Mouse (Mus musculus) cerebellum, adult 11 months (tissue): ENCODE results near the gene Kcnk2.
"Not testable (repeated sequence)": the region's sequence is repeated elsewhere in the genome, so short reads cannot be mapped to it uniquely, and the experiment has no call there.

Source experiments
- DNase-seq: peaks from one replicate; pipeline ENCODE4 v3.0.0; 2022

Kcnk2 gene

DNA sequence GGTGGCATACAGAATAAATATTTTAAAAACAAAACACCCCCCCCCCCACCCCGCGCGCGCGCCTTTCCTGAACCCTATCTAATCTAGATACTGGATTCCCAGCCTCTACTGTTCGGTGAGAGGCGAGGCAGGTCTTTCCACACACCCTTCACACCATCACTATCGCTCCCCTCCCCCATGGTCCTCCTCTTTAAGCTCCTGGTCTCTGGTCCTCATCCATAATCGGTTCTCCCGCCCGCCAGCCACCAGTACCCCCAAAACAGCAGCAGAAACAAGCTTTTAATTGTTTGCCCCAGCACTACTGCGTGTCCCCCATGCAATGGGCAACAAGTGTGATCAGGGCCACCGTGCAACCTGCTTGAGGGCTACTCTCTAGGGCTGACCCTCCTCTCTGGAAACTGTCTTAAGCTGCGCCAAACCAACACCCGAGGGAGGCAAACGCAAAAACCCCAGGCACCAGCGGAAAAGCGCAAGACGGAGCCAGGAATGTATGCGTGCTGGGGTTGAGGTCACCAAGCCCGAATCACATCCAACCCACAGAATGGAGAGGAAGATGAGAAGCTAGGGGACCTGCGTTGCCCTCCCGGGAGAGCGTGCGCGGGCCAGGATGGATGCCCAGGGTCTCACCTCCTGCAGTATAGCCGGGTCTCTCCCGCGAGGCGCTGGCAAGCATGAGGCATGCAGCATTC lies 59.5 kb downstream of the Kcnk2 start:
- no peak for DNase-seq

DNA sequence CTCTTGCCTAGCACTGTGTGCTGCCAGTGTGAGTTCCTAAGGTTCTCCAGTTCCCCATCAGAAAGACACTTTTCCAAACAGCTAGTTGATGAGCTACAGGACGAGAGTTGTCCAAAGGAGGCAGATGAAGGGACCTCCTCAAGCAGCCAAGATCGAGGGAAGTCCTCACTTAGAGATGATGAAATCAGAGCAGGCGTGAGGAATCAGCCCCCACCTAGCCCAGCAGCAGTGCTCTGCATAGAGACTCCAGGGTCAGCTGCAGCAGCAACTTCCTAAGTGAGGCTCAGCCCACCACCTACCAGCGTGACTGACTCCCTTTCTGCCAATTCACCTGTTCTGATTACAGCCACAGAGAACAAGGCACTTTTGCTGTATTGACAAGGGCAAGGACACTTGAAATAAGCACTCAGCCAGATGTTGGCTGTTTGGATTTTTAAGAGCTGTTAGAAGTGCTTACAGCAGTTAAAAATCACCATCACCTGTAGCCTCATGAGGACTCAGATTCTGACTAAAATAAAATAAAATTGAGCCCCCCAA lies 60.6 kb downstream of the Kcnk2 start:
- no peak for DNase-seq

DNA sequence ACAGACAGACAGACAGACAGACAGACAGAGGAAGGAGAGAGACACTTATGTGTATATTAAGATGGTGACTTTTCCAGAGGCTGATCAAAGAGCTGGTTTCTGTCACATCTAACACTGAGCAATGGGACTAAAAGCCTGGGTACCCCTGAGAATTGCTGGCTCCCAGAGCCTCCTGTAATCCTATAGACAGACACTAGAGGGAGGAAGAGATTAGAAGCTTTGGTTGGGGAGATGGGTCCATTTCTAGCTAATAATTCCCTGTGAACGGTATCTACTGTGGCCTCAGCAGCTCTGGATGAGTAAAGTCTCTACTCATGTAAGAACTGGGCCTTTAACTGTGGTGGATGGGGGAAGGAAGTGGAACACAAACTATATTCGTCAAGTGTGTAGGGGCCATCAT lies 86.2 kb downstream of the Kcnk2 start:
- DNase-seq, result no peak

DNA sequence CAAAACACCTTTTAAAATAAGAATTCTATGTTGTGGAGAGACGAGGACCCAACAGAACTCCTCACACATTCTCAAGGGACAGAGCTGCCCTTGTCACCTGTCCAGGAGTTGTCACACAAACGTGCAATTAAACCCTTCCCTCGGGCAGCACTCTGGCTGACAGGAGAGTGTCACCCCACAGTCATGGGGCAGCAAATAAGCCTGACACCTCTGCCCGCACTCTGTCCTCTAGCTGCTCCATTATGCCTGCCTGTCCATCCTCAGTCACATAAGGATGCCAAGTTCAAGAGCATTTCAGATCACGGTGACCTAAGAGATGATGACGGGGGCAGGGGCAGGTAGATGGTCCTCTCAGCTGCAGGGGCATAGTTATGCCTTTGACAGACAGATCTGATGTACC lies 87.6 kb downstream of the Kcnk2 start:
- no peak for DNase-seq

DNA sequence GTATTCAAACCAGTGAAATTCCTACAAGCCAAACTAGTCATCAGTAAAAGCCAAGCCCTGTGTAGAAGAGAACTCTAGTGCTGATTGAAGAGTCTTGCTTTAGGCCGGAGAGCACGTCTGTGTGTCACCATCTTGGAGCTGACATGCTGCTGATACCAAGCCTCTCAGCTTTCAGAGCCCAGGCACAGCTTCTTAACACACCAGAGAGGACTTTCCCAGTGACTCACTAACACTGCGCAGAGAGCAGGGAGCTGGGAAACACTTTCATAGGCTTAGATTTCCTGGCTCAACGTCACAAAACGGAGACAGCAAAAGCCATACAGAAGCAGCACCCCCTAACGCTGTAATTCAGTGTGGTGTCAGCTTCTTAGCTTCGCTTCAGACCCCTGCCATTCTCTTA lies 88.3 kb downstream of the Kcnk2 start:
- DNase-seq, result no peak

DNA sequence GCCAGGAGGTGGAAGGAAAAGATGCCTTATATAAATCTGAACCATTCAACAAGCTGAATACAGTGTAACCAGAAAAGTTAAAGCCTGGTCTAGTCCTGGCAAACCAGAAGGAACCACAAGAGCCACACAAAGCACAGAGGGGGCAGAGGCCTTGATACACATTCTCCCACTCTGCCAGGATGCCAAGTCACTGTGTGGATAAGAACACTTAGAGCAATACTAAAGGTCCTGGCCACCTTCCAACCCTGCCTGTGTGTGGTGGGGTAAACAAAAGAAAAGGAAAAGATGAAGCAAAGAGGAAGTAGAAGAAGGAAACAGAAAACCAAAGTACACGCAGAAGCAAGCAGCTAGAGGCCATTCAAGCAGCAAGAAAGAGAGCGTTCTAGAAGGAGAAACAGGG lies 91.9 kb downstream of the Kcnk2 start:
- no peak for DNase-seq

DNA sequence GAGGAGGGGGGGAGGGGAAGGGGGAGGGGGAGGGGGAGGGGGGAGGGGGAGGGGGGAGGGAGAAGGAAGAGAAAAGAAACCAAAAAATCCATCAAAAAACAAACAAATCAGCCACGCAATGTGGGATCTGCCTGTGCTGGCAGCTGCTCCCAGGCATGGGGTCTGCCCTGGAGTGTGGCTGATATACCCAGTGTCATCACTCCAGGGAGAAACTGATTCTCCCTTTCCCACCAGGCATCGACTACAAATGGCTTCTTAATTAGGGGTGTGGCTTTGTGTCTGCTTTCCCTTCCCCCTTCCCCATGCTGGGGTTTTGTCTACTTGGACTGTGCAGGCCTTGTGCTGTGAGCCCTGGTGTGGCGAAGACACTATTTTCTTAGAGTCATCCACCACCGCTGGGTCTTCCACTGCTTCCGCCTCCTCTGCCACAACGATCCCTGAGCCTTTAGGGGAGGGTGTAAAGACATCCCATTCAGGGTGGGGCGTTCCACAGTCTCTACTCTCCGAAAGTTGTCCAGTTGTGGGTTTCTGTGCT lies 97.0 kb downstream of the Kcnk2 start:
- no peak for DNase-seq

DNA sequence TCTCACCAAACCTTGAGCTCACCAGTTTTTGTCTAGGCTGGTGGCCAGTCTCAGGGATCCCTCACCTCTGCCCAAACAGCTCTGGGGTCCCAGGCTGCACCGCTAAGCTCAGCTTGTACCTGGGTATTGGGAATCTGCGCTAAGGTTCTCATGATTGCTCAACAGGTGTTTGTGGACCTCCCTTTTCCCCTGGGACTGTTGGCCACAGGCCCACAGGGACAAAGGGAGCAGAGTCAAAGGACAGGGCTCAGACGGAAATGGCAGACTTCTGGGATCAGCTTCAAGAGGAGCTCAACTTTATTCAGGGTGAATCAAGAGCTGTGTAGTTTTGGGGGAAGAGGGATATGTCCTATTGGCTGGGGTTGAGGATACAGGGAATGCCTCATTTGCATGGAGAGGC lies 99.1 kb downstream of the Kcnk2 start:
- DNase-seq, result no peak

DNA sequence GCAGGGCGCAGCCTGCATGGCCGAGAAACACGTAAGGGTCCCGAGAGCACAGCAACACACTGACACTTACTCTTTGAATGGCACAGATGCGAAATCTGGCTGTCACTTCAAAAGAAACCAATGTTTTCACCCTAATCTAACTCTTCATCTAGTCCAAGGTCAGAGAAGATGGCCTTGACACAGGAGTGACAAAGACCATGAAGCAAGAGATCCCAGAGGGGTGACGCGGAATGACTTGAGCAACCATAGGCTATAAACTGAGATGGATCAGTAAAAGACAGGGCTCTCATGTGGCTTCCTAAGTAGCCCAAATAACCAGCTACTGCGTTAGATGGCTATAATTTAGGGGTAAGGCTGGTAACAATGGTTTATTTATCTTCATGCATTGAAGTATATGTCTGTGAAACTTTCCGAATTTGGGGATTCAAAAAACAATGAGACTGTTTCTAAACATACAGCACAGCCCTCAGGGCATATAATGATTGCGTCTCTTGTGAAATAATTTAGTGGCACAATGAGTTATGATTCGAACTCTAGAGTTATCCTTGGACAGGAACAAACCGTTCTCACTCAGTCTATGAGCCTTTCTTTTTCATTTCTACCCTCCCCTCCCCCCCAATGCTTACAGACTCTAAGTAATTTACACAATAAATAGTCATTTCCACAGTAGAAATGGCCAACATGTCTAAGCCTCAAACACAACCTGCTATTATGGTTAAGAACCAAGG lies 108.2 kb downstream of the Kcnk2 start:
- DNase-seq, result no peak

DNA sequence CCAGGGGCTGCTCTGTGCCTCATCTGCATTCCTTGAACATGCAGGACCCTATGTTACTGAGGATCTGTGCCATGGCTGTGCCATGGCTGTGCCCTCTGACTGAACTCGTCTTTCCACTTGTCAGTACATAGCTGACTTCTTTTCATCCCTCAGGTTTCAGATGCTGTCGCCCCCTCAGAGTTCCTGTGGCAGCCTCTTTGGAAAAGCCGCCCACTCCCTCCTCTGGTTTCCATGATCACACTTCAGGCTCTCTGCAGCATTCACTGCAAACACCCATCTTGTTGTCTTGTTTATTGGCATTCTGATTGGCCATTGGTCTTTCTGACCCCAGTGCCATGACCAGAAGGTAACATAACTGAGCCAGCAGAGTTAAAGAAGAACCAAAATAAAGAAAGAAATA lies 111.2 kb downstream of the Kcnk2 start:
- no peak for DNase-seq

DNA sequence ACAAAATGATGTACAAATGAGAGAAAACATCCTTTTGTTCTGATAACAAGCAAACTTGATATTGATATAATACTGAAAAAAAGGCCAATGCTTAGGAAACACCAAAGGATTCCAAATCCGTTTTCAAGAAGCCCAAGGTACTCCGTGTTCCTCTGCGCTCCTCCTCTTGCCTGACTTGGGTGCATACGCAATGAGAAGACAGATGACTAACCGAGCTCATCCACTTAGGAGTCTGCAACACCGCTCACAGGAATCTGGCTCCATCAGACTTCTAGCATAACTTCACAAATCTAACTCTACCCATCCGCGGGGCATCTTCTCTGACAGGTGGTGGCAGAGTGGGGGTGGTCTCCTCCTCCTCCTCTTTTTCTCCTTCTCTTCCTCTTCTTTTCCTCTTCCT lies 113.1 kb downstream of the Kcnk2 start:
- DNase-seq, result no peak

DNA sequence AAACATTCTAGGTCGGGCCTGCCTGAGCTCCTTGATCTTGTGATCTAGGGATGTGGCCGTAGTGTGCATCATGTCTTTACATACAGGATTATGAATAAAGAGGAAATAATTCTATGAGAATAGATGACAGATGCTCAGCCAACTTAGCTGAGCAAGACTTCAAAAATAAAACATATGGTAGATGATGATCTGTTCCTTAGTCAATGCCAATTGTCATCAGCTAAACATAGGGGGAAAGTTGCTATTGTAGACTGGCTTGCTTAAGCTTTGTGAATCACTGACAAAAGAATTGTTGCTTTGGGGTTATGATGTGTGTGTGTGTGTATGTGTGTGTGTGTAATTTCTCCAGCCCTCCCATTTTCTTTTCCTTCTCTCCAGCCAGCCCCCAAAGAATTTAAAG lies 129.8 kb downstream of the Kcnk2 start:
- DNase-seq, result no peak

DNA sequence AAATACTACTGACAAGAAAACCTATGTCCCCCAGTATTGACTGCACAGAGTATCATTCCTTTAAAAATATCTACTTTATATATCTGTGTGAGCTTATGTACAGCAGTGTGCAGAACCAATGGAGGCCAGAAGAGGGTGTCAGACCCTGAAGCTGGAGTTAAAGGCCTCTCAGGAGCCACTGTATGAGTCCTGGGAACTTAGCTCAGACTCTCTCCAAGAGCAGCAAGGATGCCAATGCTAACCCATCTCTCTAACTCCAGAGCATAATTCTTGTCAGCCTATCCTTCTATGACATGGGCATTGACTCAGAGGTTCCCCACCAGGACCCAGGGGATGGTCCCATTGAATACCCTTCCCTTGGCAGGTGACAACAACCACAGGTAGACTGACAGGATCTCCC lies 148.4 kb downstream of the Kcnk2 start:
- no peak for DNase-seq

DNA sequence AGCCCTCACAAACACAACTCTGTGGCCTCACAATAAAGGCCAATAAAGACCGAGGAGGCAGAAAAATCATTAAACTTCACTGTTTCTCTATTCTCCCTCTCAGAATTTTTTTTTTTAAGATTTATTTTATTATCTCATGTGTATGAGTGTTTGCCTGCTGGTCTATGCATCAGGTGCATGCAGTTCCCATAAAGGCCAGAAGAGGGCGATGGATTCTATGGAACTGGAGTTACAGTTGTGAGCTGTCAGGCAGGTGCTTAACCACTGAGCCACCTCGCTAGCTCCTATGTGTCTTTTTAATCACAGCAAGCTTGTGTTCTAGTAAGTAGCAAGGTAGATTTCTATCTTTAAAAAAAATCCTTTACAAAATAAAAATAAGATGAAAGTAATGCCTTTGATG lies 148.9 kb downstream of the Kcnk2 start:
- DNase-seq, result no peak

DNA sequence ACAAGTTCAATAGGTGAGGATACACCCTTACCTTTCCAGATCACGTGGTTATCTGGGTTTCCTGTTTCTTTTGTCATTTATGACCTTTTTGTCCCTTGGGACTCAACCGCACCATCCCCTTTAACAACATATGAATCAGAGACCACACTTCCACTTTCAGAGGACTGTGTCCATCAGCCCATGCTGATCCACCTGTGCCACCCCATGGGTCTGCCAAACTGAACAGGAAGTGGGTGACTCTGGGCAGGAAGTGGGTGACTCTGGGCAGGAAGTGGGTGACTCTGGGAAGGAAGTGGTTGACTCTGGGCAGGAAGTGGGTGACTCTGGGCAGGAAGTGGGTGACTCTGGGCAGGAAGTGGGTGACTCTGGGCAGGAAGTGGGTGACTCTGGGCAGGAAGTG lies 158.9 kb downstream of the Kcnk2 start:
- not testable (repeated sequence) for DNase-seq

DNA sequence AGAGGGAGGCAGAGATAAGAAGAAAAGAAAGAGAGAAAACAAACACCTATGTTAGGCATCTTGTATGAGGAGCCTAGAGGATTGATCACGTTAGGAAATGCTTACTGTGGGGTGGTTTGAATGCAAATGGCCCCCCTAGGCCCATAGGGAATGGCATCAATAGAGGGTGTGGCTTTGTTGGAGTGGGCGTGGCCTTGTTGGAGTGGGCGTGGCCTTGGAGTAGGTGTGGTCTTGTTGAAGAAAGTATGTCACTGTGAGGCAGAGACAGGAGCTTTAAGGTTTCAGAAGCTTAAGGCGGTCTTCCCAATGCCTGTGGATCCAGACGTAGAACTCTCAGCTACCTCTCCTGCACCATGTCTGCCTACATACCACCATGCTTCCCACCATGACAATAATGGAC lies 166.8 kb downstream of the Kcnk2 start:
- DNase-seq, result no peak

DNA sequence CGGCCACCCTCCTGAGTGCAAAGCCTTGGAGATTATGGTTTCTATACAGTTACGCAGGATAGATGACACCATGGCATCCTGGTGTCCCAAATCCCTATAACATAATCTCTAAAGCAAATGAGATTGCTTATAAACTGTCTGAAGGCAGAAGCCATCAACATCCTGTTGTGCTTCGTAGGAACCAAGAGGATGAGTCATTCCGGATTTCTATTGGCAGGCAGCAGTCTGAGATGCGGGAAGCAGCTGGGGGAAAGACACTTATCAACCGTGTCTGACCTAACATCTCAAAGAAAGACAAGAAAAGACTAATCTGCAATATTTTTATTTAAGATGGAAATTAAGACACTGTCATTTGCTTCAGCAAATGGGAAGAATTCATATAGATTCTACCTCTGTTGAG lies 169.2 kb downstream of the Kcnk2 start:
- DNase-seq, result no peak

DNA sequence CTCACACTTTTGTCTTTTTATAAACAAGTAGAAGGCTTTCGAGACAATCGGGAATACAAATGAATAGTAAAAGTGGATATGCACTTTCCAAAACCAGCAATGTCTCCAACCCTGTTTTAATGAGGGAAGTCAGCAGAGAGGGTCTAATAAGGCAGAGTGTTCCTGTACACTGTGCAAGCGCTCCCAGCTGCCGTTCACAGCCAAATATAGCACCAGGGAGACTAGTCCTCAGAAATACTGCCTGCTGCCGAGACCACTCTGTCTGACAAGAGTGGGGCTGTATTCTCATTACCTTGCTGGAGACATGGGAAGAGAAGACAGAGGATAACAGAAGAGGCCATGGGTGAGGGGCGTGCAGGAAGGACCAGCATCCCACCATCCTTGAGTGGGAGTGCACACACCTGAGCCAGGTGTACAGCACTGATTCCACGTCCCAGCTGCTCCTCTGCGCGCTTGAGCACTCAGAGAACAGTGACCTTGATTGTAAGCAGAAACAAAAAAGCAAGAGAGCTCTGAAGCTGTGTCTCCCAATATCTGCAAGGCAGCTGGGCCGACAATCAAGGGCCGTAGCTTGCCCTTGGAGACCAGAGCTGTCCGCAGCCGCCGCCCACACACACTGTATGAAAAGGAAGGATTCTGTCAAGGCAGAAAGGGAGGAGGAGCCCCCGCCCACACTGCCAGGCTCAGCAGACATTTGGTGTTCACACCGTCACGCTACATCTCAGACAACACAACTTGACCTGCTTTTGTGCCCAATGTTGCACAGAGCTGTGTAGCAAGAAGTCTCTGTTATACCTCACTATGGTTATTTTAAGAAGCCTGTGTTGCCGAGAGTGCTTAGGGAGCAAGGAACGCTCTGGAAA lies 173.6 kb downstream of the Kcnk2 start:
- no peak for DNase-seq

DNA sequence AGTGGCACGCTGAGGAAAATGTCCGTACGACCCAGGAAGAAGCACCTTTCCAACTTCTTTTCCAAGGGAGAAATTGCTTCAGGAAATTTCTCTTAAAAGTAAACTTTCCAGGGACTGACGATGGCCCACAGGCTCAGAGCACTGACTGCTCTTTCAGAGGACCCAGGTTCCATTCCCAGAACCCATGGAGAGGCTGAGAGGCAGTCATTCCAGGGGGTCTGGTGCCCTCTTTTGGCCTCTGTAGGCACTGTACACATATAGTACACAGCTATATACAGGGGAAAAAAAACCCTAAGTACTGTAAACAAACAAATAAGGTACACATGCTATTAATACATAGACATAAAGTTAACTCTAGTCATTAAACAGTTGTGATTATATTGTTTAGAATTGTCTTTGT lies 174.6 kb downstream of the Kcnk2 start:
- no peak for DNase-seq

DNA sequence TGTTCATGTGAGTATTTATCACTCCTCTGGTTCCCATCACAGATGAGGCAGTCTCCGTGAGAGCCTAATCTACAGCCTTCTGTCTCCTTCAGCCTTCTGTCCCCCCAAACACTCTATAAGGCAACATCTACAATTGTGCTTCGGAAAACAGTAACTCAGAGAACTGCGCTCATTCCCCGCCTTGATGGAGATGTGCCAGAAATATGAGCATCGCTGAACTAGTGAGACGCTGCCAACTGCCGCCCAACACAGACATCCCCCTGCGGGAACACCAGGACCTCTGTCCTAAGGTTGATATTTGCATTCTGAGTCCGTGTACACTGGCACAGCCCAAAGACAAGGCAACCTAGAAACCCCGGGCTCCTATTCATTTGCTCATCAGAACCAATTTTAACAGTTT lies 183.0 kb downstream of the Kcnk2 start:
- no peak for DNase-seq

DNA sequence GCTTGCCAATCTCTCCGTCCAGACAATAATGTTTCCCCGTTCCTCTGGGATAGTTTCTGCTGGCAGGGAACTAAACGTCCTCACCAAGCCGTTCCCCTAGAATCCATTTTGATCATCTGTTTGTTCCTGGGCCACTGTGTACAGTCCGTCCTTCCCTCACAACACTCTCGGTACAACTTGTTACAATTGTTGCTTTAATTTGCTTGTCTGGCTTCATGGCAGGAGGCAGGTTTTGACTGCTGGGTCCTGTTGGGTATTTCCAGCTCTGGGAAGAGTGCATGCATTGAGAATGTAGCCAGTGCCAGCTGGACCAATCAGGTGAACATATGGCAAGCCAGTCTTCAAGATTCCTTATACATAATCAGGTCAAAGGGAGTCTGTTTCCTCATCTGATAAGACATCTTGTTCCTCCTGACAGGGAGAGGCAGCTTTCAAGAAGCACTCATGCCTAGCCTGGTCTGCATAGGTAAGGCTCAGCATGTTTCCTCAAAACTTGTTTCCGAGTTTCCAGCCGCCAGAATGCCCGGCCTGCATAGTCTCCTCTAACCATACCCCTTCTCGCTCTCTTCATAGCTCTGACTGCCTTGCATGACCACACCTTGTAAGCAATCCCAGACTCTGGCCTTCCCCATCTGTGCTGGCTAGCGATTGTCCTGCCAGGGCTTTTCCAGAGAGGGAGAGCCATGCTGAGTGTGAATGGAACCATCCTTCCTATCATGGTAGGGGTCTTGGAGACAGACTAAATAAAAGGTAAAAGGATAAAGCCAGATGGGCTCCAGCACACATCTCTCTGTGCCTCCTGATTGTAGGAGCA lies 184.1 kb downstream of the Kcnk2 start:
- DNase-seq, result peak; percentile 34

DNA sequence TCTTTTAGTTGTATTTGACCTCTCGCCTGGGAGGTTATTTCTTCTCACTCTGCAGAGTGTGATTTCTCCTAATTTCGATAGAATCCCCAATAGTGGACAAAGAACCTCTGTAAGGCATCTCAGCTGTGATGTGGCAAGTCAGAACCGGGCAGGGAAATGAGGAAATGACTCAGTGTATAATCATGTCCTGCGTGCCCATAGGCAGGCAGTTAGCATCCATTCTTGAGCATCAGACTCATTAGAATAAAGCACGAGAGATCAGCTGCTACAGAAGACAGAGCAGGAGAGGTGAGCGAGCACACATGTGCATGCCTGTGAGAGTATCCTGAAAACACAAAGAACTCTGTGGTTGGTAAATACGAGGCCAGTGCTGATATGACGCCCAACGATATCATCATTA lies 186.9 kb downstream of the Kcnk2 start:
- no peak for DNase-seq

DNA sequence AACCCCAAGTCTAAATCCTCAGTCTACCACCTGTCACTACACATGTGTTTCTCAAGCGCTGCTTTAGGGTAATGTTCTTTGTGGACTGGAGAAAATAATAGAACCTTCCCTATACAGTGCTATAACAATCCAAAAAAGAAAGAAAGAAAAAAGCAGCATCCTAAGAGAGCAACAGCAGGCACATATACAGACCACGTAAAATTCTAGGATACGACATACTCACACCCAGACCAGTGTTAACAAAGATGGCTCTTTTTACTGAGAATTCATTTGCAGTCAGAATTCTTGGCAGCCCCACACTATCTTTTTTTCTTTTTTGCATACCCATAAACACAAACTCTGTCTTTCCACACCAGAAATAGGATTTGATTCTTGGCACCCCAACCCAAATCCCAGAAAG lies 187.6 kb downstream of the Kcnk2 start:
- no peak for DNase-seq
